Mouse (Mus musculus) erythroblast, embryonic 14.5 days (primary cell): ENCODE data around the gene Mmp27.

Source experiments
- GATA1 ChIP-seq: IDR thresholded peaks from 2 replicates; pipeline ENCODE4 v1.6.1; 2012; ENCODE audit warnings: low read length, inconsistent platforms, mixed read lengths
- TAL1 ChIP-seq: IDR thresholded peaks from 3 replicates; pipeline ENCODE4 v1.6.1; 2012; ENCODE audit warnings: low read length, inconsistent platforms, mixed read lengths

DNA sequence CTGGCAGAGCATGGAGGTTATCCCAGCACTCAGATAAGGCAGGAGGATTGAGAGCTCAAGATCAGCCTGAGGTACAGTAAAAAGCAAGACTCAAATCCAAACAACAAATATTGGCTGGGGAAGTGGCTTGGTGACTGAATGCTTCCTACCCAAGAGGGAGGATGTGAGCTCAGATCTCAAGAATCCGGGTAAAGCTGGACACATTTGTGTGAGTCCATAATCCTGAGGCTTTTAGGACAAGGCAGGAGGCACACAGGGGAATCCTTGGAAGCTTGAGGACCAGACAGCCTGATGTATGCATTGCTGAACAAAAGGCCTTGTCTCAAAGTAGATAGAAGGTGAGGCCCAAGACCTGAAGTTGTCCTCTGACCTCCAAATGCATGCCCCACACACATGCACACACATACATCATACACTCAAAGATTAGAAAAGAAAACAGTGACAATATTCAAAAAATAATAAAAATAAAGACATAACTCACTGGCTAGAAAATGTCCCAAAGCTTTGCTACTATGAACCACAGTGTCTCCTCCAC is 26.2 kb upstream of the Mmp27 start:
- no peak for TF ChIP-seq GATA1
- TF ChIP-seq TAL1 = no peak
